Comparison of ENCODE assay signal across 8 mouse cellular contexts in genomic region chr2:65022363-65023240, GRCm38 (mm10). TPM values are rescaled to one million over a fixed set of nuclear protein-coding genes. Genes with fewer than 3 reads are reported as not detected.
DNase-seq lines count a peak whose midpoint lies in the region; ATAC-seq lines count a peak whose summit lies in the region.

No protein-coding gene starts in this region.

- H3K4me3 ChIP-seq in intestine, embryonic 16.5 days (ENCODE audit: low read length): peak overlapping the region; percentile 66
- peak overlapping the region; percentile 60 for H3K4me3 ChIP-seq in limb, embryonic 11.5 days (ENCODE audit: low read depth, low read length)
- H3K4me3 ChIP-seq in midbrain, embryonic 12.5 days: peak overlapping the region; percentile 73

- peak overlapping the region; percentile 74 for H3K9ac ChIP-seq in intestine, embryonic 16.5 days (ENCODE audit: low read depth, low read length)
- peak overlapping the region; percentile 53 for H3K9ac ChIP-seq in limb, embryonic 11.5 days (ENCODE audit: low read length)
- peak overlapping the region; percentile 75 for H3K9ac ChIP-seq in midbrain, embryonic 12.5 days (replicated peaks)

- H3K9me3 ChIP-seq in intestine, embryonic 16.5 days (ENCODE audit: control insufficient read depth, low read length): no peaks in the 10 kb centered on the region
- no peaks in the 10 kb centered on the region for H3K9me3 ChIP-seq in limb, embryonic 11.5 days (ENCODE audit: control insufficient read depth, low read length)
- H3K9me3 ChIP-seq in midbrain, embryonic 12.5 days: no peaks in the 10 kb centered on the region

- WGBS in intestine, embryonic 16.5 days: under 1% methylated on average over 57 of the region's 71 CpGs
- WGBS in limb, embryonic 11.5 days: under 1% methylated on average over 55 of the region's 71 CpGs
- 1% methylated on average over 60 of the region's 71 CpGs for WGBS in midbrain, embryonic 12.5 days

- ATAC-seq in intestine, embryonic 16.5 days: peak; percentile 96
- ATAC-seq in limb, embryonic 11.5 days (ENCODE audit: insufficient number of reproducible peaks, low FRiP score, low TSS enrichment, low read depth): peak; percentile 76
- peak; percentile 85 for ATAC-seq in midbrain, embryonic 12.5 days (ENCODE audit: low FRiP score, low read depth)
- ATAC-seq in erythroid progenitor cell, adult 5-6 weeks (replicated peaks; ENCODE audit: low FRiP score, poor library complexity, severe bottlenecking): no peak

- H3K27me3 ChIP-seq in intestine, embryonic 16.5 days (replicated peaks; ENCODE audit: control insufficient read depth, insufficient read depth, low read length): no peaks in the 10 kb centered on the region
- H3K27me3 ChIP-seq in limb, embryonic 11.5 days (ENCODE audit: control insufficient read depth, insufficient read depth, low read length): no peaks in the 10 kb centered on the region
- H3K27me3 ChIP-seq in midbrain, embryonic 12.5 days: peaks cover 22% of the 10 kb centered on the region

- peak; percentile 85 to 93 for DNase-seq in adrenal gland, postnatal 36 days
- peak; percentile 24 for DNase-seq in embryo, embryonic 11.5 days (ENCODE audit: low read depth, low spot score)
- peak; percentile 35 to 54 for DNase-seq in gastrocnemius, postnatal 4 days (ENCODE audit: low spot score in 2 of 2)
- peak; percentile 67 for DNase-seq in limb, embryonic 11.5 days (ENCODE audit: low spot score)
- peak; percentile 19 to 65 for DNase-seq in spleen, postnatal 4 days (ENCODE audit: low spot score in 2 of 2)

- no peak overlapping the region; the same call in 1 of the 2 replicates for H3K27ac ChIP-seq in intestine, embryonic 16.5 days (ENCODE audit: low read length)
- no peak overlapping the region for H3K27ac ChIP-seq in limb, embryonic 11.5 days (replicated peaks; ENCODE audit: low read depth, low read length)
- no peak overlapping the region for H3K27ac ChIP-seq in midbrain, embryonic 12.5 days (replicated peaks)

- no peaks in the 10 kb centered on the region for H3K4me1 ChIP-seq in intestine, embryonic 16.5 days (ENCODE audit: control insufficient read depth, insufficient read depth, low read length)
- H3K4me1 ChIP-seq in limb, embryonic 11.5 days (ENCODE audit: control insufficient read depth, insufficient read depth, low read length): 0 out of 2 replicates have a peak, but pooled peaks cover 3% of the 10 kb centered on the region
- H3K4me1 ChIP-seq in midbrain, embryonic 12.5 days: peaks cover 9% of the 10 kb centered on the region; the same call in 1 of the 2 replicates

- H3K36me3 ChIP-seq in intestine, embryonic 16.5 days (ENCODE audit: control insufficient read depth, insufficient read depth, low read length): no peaks in the 10 kb centered on the region
- H3K36me3 ChIP-seq in limb, embryonic 11.5 days (ENCODE audit: control insufficient read depth, insufficient read depth, low read length): no peaks in the 10 kb centered on the region
- H3K36me3 ChIP-seq in midbrain, embryonic 12.5 days: no peaks in the 10 kb centered on the region

- peak overlapping the region; percentile 91 for H3K4me2 ChIP-seq in intestine, embryonic 16.5 days (ENCODE audit: low read depth, low read length)
- H3K4me2 ChIP-seq in limb, embryonic 11.5 days (ENCODE audit: low read depth, severe bottlenecking): peak overlapping the region; percentile 96
- peak overlapping the region; percentile 99 for H3K4me2 ChIP-seq in midbrain, embryonic 12.5 days (replicated peaks)

RNA-seq across cellular contexts. Expression of gene Grb14, which starts 2.2 kb away (rescaled TPM):
- 10 to 100 TPM; 19.6 to 41.5 TPM for total RNA-seq in adrenal gland, postnatal 36 days (2021)
- total RNA-seq in gastrocnemius, postnatal 4 days (2021): 10 to 100 TPM; 12.7 to 15.8 TPM
- 12.6 and 14.7 TPM in 2 replicates for polyA plus RNA-seq in intestine, embryonic 16.5 days (2015; fragmentation: Nextera tagmentation; extraction: Ambion mirVana)
- 2.9 and 4.1 TPM in 2 replicates for polyA plus RNA-seq in limb, embryonic 11.5 days (2014; fragmentation: Nextera tagmentation; extraction: Ambion mirVana)
- polyA plus RNA-seq in midbrain, embryonic 12.5 days (2016; fragmentation: Nextera tagmentation; extraction: Ambion mirVana): 7.9 and 8.0 TPM in 2 replicates
- total RNA-seq in erythroid progenitor cell, adult 5-6 weeks (2015; ENCODE audit: low replicate concordance): not detected in 2 replicates
- not detected in 2 replicates for total RNA-seq in erythroid progenitor cell, adult 5-6 weeks (2017; ENCODE audit: low replicate concordance)

Comparison
In these comparisons a context has a peak if more than half of its experiments do, and no peak if none do; other contexts are left out.
1. DNase-seq: peak in every context shown above with its lines; median percentile 89 in adrenal gland, postnatal 36 days; 67 in limb, embryonic 11.5 days; 44 in gastrocnemius, postnatal 4 days; 42 in spleen, postnatal 4 days; 24 in embryo, embryonic 11.5 days.
2. RNA of gene Grb14, which starts 2.2 kb away (total RNA-seq): 19.6 to 41.5 TPM in adrenal gland, postnatal 36 days and 12.7 to 15.8 TPM in gastrocnemius, postnatal 4 days; not detected in erythroid progenitor cell, adult 5-6 weeks; every median in the first group is over 10 times any median in the second.
3. Peak in every context shown above with its lines, with median percentiles within 50 percentile points of each other: H3K4me2 ChIP-seq, H3K4me3 ChIP-seq and H3K9ac ChIP-seq.